Mouse (Mus musculus): ENCODE measurements at regions not wholly inside any gene's neighbourhood (a gene's known extent, or its start where the extent isn't known, plus 50 kb on each side); places are given as distances from the start of the nearest gene placed in this dataset.

GRCm38 (mm10) chr1:35981226-35981625 is 87.0 kb upstream of the Hs6st1 start:
- TF ChIP-seq ZC3H11A (IDR thresholded peaks at IDR 0.05; ENCODE audit: borderline replicate concordance, low read depth, low read length) (no peak), MAFK (IDR thresholded peaks at IDR 0.05; ENCODE audit: insufficient read depth, low read depth, low read length) (no peak)
